Mouse (Mus musculus) E14TG2a.4 (cell line): ENCODE results near the gene Metap2.
A peak's percentile ranks its signal among the peaks of the same experiment; 100 is the strongest.
"Not testable (repeated sequence)": the region's sequence is repeated elsewhere in the genome, so short reads cannot be mapped to it uniquely, and the experiment has no call there.

Experiments
- H3K27me3 ChIP-seq: 2 replicates; pipeline ENCODE4 v1.6.1; 2014; ENCODE audit warnings: low read length, control low read depth; ENCODE audit not compliant: insufficient read depth
- H3K36me3 ChIP-seq: 2 replicates; pipeline ENCODE4 v1.6.1; 2014; ENCODE audit warnings: low read length, control low read depth; ENCODE audit not compliant: insufficient read depth
- H3K4me1 ChIP-seq: replicated peaks from 2 replicates; pipeline ENCODE4 v1.6.1; 2014; ENCODE audit warnings: low read depth, low read length, control low read depth
- H3K4me3 ChIP-seq: replicated peaks from 2 replicates; pipeline ENCODE4 v1.5.1; 2014; ENCODE audit warnings: mild to moderate bottlenecking, low read length
- H3K9me3 ChIP-seq: 2 replicates; pipeline ENCODE4 v1.6.1; 2014; ENCODE audit warnings: low read length, control low read depth
- CTCF ChIP-seq: conservative IDR thresholded peaks from 2 replicates; pipeline ENCODE4 v1.5.1; 2014; ENCODE audit warnings: low read length
- NANOG ChIP-seq: IDR thresholded peaks from 2 replicates; pipeline ENCODE4 v1.6.1; 2014; ENCODE audit warnings: borderline replicate concordance, low read length, mixed read lengths
- POU5F1 ChIP-seq: IDR thresholded peaks from 2 replicates; pipeline ENCODE4 v1.6.1; 2014; ENCODE audit warnings: low read length, borderline replicate concordance

Metap2 gene

GRCm38 (mm10) chr10:93830931-93831729 lies 65.8 kb downstream of the Metap2 start, which contains the start of gene Usp44:
Gene Usp44 (plus strand): TSS chr10:93831555.
- Histone ChIP-seq H3K36me3 (0 out of 2 replicates have a peak, but pooled peaks cover 2% of the 10 kb centered on the region), H3K4me1 (peaks cover 43% of the 10 kb centered on the region), H3K4me3 (peak within 1 kb of the TSS; percentile 43), H3K9me3 (no peaks in the 10 kb centered on the region), H3K27me3 (peaks cover 22% of the 10 kb centered on the region)
- TF ChIP-seq POU5F1, result no peak
- no peak for TF ChIP-seq NANOG
- no peak for TF ChIP-seq CTCF

DNA sequence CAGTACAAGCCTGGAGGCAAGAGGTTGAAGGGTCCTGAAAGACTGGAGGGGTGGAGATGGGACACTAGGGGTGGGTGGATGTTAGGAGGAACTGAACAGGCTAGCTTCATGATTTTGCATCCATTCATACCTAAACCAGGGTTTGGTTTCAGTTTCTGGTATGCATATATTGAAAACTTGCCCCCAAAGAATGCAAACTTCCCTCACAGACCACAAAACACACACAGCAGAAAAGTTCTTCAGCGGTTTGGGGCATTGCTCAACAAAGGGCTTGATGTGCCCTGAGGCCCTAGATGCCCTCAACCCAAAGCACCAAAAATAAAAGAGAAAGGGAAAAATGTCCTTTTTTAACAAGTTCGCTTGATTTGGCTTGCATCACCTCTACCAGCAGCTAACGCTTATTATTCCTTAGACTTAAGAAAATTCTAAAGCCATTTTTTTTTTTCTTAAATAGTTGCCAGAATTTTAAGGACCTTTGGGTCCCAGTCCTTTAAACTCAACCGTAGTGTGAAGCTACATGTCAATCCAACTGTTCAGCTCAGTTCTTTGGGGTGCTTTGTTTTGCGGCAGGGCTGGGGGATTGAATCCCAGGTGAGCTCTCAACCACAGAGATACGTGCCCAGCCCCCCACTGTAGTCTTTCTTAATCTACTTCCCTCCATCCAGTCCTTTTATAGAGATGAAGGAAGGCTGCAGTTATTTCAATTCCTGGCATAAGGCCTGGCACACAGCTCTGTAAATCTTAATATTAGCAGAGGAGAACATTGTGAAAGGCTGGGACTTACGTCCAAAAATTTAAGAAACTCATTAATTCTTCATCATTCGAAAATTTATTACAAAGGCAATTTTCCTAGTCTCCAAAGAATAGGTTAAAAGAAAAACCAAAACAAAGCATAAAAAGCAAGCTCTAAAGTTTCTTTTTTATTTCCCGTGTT lies 66.7 kb downstream of the Metap2 start:
- H3K36me3 ChIP-seq, result 0 out of 2 replicates have a peak, but pooled peaks cover 2% of the 10 kb centered on the region
- peaks cover 22% of the 10 kb centered on the region for H3K27me3 ChIP-seq
- TF ChIP-seq POU5F1 (no peak), NANOG (no peak), CTCF (no peak)
- H3K4me3 ChIP-seq, result no peak overlapping the region
- peaks cover 40% of the 10 kb centered on the region for H3K4me1 ChIP-seq
- H3K9me3 ChIP-seq, result no peaks in the 10 kb centered on the region

DNA sequence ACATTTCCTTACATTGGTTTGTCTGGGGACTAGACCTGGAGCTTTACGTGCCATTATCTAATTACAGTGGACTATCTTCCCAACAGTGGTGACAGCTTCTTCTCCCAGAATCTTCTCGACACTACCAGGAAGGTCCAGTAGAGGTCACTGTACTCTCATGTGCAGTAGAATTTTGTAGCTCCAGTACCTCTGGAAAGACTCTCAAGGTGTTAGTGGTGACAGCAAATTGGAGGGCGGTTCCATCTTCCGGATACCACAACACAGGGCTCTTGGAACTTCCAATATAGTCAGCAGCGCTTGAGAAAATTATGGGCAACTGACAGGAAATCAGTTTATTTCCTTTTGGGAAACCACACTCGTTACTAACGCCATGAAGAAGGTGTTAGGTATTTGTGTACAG lies 78.2 kb downstream of the Metap2 start:
- H3K4me1 ChIP-seq, result peaks cover 21% of the 10 kb centered on the region
- no peaks in the 10 kb centered on the region for H3K36me3 ChIP-seq
- TF ChIP-seq NANOG (no peak), CTCF (peak; percentile 77), POU5F1 (no peak)
- no peak overlapping the region for H3K4me3 ChIP-seq
- no peaks in the 10 kb centered on the region for H3K27me3 ChIP-seq
- H3K9me3 ChIP-seq, result no peaks in the 10 kb centered on the region

DNA sequence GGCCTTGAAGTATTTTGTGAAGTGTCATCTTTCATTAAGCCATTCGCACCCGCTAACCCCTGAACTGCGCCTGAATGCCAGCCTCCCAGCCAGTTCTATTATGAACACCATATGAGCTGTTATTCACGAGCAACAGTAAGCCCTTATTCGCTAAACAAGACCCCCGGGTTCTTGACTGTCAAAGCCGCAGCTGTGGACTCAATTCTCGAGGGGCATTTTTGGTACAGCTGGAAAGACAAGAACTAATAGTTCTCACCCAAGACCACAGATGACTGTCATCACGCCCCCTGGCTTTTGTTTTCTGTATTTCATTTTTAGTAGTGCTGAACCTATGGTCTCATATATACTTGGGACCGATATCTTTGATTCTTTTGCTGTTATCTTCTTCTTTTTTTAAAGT lies 83.1 kb downstream of the Metap2 start:
- no peak for TF ChIP-seq POU5F1
- 0 out of 2 replicates have a peak, but pooled peaks have one; percentile 19 for TF ChIP-seq CTCF

GRCm38 (mm10) chr10:93812774-93813415 lies 84.0 kb downstream of the Metap2 start:
- H3K9me3 ChIP-seq, result no peaks in the 10 kb centered on the region
- H3K36me3 ChIP-seq, result no peaks in the 10 kb centered on the region
- peaks cover 18% of the 10 kb centered on the region for H3K4me1 ChIP-seq
- H3K4me3 ChIP-seq, result no peak overlapping the region
- TF ChIP-seq POU5F1 (no peak), CTCF (peak; percentile 52), NANOG (no peak)
- no peaks in the 10 kb centered on the region for H3K27me3 ChIP-seq

More for the DNA sequence above, 83.1 kb downstream of the Metap2 start:
- no peaks in the 10 kb centered on the region for H3K36me3 ChIP-seq
- no peak overlapping the region for H3K4me3 ChIP-seq
- no peaks in the 10 kb centered on the region for H3K27me3 ChIP-seq
- H3K9me3 ChIP-seq, result no peaks in the 10 kb centered on the region
- peaks cover 19% of the 10 kb centered on the region for H3K4me1 ChIP-seq

- no peaks in the 10 kb centered on the region for H3K27me3 ChIP-seq
- no peaks in the 10 kb centered on the region for H3K9me3 ChIP-seq
- no peak overlapping the region for H3K4me3 ChIP-seq
- peaks cover 18% of the 10 kb centered on the region for H3K4me1 ChIP-seq
- H3K36me3 ChIP-seq, result no peaks in the 10 kb centered on the region
- no peak for TF ChIP-seq CTCF
- no peak for TF ChIP-seq POU5F1
- TF ChIP-seq NANOG, result no peak
Observed at GRCm38 (mm10) chr10:93812098-93812497, 84.8 kb downstream of the Metap2 start.

DNA sequence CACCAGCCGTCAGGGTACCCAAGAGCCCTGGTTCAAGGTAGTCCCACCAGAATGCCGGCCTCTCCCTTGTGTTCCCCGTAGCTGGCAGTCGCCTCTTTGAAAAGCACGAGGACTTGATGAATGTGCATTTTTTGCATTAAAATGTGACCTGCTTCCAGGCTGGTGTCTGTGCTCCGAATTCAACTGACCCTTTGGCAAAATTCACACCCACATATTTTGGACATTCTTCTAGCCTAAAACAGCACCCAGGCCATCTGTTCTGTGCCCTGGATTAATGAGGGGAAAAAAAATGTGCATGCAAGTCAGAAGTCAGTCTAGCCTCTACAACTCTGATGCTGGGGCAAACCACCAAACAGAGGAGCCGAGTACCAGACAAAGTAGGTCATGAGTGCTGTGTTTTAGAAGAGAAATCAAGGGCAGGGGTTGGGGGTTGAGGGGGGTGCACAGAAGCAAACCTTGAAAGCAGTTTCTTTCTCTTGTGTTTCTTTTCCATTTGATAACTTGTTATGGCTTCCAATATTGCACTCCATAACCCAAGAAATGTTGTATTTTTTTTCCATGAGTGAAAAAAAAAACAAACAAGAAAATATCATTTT lies 86.2 kb downstream of the Metap2 start:
- Histone ChIP-seq H3K4me3 (no peak overlapping the region), H3K27me3 (no peaks in the 10 kb centered on the region), H3K9me3 (no peaks in the 10 kb centered on the region), H3K4me1 (peaks cover 18% of the 10 kb centered on the region), H3K36me3 (no peaks in the 10 kb centered on the region)
- TF ChIP-seq NANOG, result no peak
- no peak for TF ChIP-seq CTCF
- TF ChIP-seq POU5F1, result no peak

GRCm38 (mm10) chr10:93809438-93809837 lies 87.5 kb downstream of the Metap2 start:
- H3K36me3 ChIP-seq, H3K4me3 ChIP-seq, H3K27me3 ChIP-seq, H3K9me3 ChIP-seq: not testable (repeated sequence)
- H3K4me1 ChIP-seq, result peaks cover 18% of the 10 kb centered on the region
